Mouse (Mus musculus): Measurements from ENCODE around the gene Selp. TPM values are rescaled to one million over a fixed set of nuclear protein-coding genes. Genes with fewer than 3 reads are reported as not detected.

The Selp gene
- polyA plus RNA-seq, 1 experiment: 0.03 TPM

DNA sequence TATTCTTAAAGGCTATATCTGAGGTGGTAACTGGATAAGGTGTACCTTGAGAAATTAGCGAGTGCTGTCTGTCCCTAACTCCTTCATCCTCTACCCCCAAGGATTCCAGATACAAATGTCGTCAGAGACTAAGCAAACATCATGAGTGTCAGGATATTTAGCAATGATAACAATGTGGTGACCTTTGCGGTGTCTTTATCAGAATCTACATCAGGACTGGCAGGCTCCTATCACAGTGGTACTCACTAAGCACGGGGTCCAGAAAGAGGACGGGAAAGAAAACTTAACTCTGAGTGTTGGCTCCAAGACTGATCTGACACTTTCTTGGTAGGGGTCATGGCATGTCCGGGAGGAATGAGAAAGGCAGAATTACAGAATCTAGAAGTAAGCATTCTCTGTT lies 19.0 kb downstream of the Selp start:
- Histone ChIP-seq H3K9me3 (ENCODE audit: control insufficient read depth, low read length) (no peaks in the 10 kb centered on the region), H3K36me3 (ENCODE audit: control insufficient read depth) (no peaks in the 10 kb centered on the region), H3K4me3 (replicated peaks) (no peak overlapping the region), H3K27me3 (ENCODE audit: control insufficient read depth) (no peaks in the 10 kb centered on the region), H3K4me1 (ENCODE audit: control insufficient read depth) (no peaks in the 10 kb centered on the region)
- TF ChIP-seq GATA1 (IDR thresholded peaks at IDR 0.05; ENCODE audit: low read length) (no peak), TAL1 (IDR thresholded peaks at IDR 0.05; ENCODE audit: low read length) (no peak)

DNA sequence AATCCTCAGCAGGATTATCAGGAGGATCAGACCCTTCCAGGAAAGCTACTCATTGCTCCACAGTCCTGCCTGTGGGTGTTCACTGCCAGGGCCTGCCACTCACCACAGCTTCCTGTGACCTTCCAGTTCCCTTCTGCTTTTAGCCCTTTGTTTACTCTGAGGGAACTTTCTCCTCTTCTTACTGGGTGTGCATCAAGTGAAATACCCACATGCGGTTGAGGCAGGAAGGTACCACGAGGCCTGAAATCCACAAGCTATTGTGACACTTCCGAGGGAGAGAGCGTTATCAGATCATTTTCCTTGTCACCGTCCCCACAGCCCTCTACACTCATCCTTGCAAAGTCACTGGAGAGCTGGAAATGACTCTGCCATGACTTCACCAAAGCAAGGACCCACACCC lies 20.3 kb downstream of the Selp start:
- no peaks in the 10 kb centered on the region for H3K36me3 ChIP-seq (ENCODE audit: control insufficient read depth)
- no peaks in the 10 kb centered on the region for H3K4me1 ChIP-seq (ENCODE audit: control insufficient read depth)
- no peaks in the 10 kb centered on the region for H3K9me3 ChIP-seq (ENCODE audit: control insufficient read depth, low read length)
- TF ChIP-seq TAL1 (IDR thresholded peaks at IDR 0.05; ENCODE audit: low read length) (no peak), GATA1 (IDR thresholded peaks at IDR 0.05; ENCODE audit: low read length) (no peak)
- H3K27me3 ChIP-seq (ENCODE audit: control insufficient read depth): no peaks in the 10 kb centered on the region
- no peak overlapping the region for H3K4me3 ChIP-seq (replicated peaks)

DNA sequence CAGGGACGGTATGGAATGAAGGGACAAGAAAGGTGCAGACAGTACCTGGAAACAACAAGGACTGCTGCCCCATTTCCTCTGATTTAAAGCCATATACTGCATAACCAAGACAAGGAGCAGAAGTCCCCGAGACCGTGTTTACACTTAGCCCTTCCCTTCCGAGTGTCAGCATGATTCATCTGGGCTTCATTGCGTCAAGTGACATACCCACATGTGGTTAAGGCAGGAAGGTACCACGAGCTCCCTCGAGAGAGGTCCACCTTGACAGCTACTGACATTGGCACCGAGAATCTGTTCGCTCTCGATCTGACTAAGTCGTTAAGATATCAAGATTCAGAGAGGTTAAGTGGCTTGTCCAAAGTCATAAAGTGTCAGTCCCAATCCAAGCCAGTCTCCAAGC lies 20.9 kb downstream of the Selp start:
- Histone ChIP-seq H3K4me3 (replicated peaks) (no peak overlapping the region), H3K4me1 (ENCODE audit: control insufficient read depth) (no peaks in the 10 kb centered on the region), H3K27me3 (ENCODE audit: control insufficient read depth) (no peaks in the 10 kb centered on the region), H3K9me3 (ENCODE audit: control insufficient read depth, low read length) (no peaks in the 10 kb centered on the region), H3K36me3 (ENCODE audit: control insufficient read depth) (no peaks in the 10 kb centered on the region)
- TF ChIP-seq TAL1 (IDR thresholded peaks at IDR 0.05; ENCODE audit: low read length): no peak
- no peak for TF ChIP-seq GATA1 (IDR thresholded peaks at IDR 0.05; ENCODE audit: low read length)

DNA sequence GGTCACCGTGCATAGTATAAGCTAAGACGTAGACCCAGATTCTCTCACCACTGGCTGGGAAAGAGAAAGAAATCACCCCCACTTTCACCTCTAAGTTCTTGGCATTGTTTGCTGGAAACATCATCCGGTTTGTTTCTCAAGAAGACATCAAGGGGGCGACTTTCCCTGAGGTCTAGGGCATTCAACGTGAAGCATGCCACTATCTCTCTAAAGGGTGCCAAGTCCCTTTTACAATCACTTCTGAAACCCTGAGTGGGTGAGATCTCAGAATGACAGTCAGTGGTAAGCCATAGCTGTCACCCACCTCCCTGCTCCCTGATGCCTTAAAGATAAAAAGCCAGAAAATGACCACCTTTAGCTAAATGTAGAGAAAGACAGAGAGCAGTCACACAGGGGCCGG lies 21.6 kb downstream of the Selp start:
- TF ChIP-seq TAL1 (IDR thresholded peaks at IDR 0.05; ENCODE audit: low read length): no peak
- no peak for TF ChIP-seq GATA1 (IDR thresholded peaks at IDR 0.05; ENCODE audit: low read length)
- no peaks in the 10 kb centered on the region for H3K36me3 ChIP-seq (ENCODE audit: control insufficient read depth)
- no peaks in the 10 kb centered on the region for H3K9me3 ChIP-seq (ENCODE audit: control insufficient read depth, low read length)
- no peaks in the 10 kb centered on the region for H3K27me3 ChIP-seq (ENCODE audit: control insufficient read depth)
- H3K4me1 ChIP-seq (ENCODE audit: control insufficient read depth): no peaks in the 10 kb centered on the region
- H3K4me3 ChIP-seq (replicated peaks): no peak overlapping the region

DNA sequence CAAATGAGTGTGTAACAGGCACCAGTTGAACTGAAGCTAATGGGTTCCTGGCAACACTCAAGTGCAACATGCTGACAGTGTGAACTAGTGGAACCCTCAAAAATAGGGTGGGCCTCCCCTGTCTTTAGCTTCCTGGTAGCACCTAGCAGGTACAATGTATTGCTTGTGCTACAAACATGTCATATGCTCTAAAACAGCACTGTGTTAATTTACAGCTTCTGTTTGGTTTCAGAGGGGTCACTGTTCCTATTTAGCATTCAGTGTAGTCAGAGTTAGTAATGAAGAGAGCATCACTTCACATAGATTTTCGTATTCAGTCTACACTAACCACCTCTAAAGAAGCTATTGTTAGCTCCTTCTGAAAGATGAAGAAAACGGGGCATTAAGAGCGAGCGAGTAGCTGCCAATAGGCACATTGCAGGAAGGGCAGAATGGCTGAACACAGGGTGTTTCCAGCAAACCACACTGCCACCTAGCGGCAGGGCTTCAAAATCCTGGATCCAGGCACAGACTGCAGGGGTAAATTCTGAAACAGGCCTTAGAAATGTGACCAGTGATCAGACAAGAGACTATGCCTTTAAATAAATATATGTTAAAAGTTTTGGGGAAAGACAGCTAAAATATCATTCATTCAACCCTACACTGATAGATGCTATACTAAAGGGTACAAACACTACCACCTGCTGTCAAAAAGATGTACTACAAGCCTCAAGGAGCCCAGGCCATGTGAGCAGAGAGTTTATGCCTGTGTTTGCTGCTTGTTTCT lies 23.5 kb downstream of the Selp start:
- Histone ChIP-seq H3K4me3 (replicated peaks) (no peak overlapping the region), H3K36me3 (ENCODE audit: control insufficient read depth) (no peaks in the 10 kb centered on the region), H3K27me3 (ENCODE audit: control insufficient read depth) (no peaks in the 10 kb centered on the region), H3K4me1 (ENCODE audit: control insufficient read depth) (no peaks in the 10 kb centered on the region), H3K9me3 (ENCODE audit: control insufficient read depth, low read length) (no peaks in the 10 kb centered on the region)
- TF ChIP-seq GATA1 (IDR thresholded peaks at IDR 0.05; ENCODE audit: low read length) (no peak), TAL1 (IDR thresholded peaks at IDR 0.05; ENCODE audit: low read length) (no peak)

DNA sequence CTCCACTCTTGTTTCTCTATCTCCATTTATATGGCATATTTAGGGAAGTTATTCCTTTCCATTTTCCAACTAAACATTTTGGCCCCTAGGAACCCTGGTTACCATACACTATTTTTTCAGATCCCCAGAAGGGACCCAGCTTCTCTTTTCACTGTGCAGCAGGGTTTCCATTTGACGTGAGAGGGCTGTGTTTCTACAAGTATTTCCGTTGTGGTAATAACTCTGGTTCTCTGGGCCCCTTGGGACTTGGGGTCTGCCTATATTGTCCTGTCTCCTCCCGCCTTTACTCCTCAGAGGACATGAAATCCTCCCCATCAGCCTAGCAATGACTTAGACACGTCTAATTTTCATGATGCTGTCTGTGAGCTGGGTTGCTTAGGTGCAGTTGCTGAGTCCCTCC lies 24.4 kb downstream of the Selp start:
- Histone ChIP-seq H3K9me3 (ENCODE audit: control insufficient read depth, low read length) (no peaks in the 10 kb centered on the region), H3K27me3 (ENCODE audit: control insufficient read depth) (no peaks in the 10 kb centered on the region), H3K36me3 (ENCODE audit: control insufficient read depth) (no peaks in the 10 kb centered on the region), H3K4me3 (replicated peaks) (no peak overlapping the region), H3K4me1 (ENCODE audit: control insufficient read depth) (no peaks in the 10 kb centered on the region)
- TF ChIP-seq GATA1 (IDR thresholded peaks at IDR 0.05; ENCODE audit: low read length) (no peak), TAL1 (IDR thresholded peaks at IDR 0.05; ENCODE audit: low read length) (no peak)

DNA sequence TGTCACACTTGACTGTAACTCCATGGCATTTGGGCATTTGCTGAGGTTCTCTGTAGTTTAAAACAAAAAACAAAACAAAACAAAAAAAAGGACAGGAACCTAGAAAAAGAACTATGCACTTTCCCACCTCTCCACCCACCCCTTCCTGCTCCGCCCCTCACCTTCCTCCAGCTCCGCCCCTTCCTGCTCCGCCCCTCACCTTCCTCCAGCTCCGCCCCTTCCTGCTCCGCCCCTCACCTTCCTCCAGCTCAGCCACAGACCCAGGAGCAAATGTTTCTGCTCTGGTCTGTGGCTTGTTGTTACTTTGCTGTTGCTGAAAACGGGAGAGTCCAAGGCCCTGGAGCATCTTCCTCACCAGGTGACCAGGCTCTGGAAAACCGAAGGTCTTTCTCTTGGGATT lies 34.0 kb downstream of the Selp start:
- H3K9me3 ChIP-seq (ENCODE audit: control insufficient read depth, low read length): no peaks in the 10 kb centered on the region
- H3K4me3 ChIP-seq (replicated peaks): no peak overlapping the region
- TF ChIP-seq TAL1 (IDR thresholded peaks at IDR 0.05; ENCODE audit: low read length) (no peak), GATA1 (IDR thresholded peaks at IDR 0.05; ENCODE audit: low read length) (no peak)
- H3K27me3 ChIP-seq (ENCODE audit: control insufficient read depth): no peaks in the 10 kb centered on the region
- H3K4me1 ChIP-seq (ENCODE audit: control insufficient read depth): no peaks in the 10 kb centered on the region
- H3K36me3 ChIP-seq (ENCODE audit: control insufficient read depth): no peaks in the 10 kb centered on the region

DNA sequence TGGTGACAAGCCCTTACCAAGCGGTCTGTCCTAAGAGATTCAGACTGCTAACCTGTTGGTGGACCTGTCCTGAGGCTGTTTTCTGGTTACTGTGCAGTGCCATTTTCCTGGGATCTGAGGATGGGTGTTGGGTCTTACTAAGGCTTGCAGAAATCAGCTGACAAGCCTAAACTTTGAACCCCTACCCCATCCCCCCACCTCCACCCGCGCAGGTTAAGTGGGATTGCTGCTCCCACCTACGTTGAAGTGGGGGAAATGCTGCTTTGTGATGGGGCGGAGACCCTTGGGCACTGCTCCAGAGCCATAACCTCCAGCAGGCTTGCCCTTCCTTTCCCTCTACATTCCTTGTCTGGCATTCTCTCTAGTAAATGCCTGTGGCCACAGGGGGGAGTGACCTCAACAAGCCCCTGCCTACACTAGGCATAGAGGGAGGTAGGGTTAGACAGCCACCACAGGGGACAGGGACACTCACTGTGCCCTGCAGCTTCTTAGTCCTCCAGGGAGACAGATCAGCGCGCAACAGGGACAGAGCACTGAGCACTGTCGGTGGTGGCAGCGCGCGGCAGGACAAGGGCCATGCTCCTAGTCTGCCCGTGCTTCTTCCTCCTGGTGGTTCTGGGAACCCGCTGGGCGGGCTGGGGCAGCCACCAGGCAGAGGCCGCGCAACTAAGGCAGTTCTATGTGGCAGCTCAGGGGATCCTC lies 36.5 kb downstream of the Selp start, which contains the start of gene F5:
Gene F5 (plus strand): TSS at position 452 of the 702 bp plus-strand sequence.
- TF ChIP-seq GATA1 (IDR thresholded peaks at IDR 0.05; ENCODE audit: low read length) (no peak), TAL1 (IDR thresholded peaks at IDR 0.05; ENCODE audit: low read length) (no peak)
- no peaks in the 10 kb centered on the region for H3K9me3 ChIP-seq (ENCODE audit: control insufficient read depth, low read length)
- H3K36me3 ChIP-seq (ENCODE audit: control insufficient read depth): no peaks in the 10 kb centered on the region
- H3K27me3 ChIP-seq (ENCODE audit: control insufficient read depth): no peaks in the 10 kb centered on the region
- H3K4me1 ChIP-seq (ENCODE audit: control insufficient read depth): no peaks in the 10 kb centered on the region
- peak within 1 kb of the TSS; percentile 31 for H3K4me3 ChIP-seq (replicated peaks)

DNA sequence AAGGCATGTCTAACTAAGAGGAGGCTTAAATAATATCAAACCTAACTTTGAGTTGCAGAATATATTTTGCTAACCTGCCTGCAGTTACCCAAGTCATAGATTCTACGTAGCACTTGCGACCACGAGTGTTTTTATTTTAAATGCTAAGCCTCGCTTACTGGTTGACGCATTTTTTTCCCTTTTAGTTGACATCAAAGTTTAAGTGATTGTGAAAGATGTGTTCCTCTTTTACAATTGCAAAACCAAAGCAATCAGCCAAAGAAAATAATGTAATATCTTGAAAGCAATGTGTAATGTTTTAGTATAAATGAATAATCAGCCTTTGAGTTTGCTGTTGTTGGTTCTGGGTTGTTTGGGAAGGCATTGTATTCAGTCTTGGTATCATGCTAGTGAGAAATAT lies 37.8 kb downstream of the Selp start:
- Histone ChIP-seq H3K4me1 (ENCODE audit: control insufficient read depth) (no peaks in the 10 kb centered on the region), H3K36me3 (ENCODE audit: control insufficient read depth) (no peaks in the 10 kb centered on the region), H3K27me3 (ENCODE audit: control insufficient read depth) (no peaks in the 10 kb centered on the region), H3K4me3 (replicated peaks) (no peak overlapping the region), H3K9me3 (ENCODE audit: control insufficient read depth, low read length) (no peaks in the 10 kb centered on the region)
- TF ChIP-seq TAL1 (IDR thresholded peaks at IDR 0.05; ENCODE audit: low read length) (no peak), GATA1 (IDR thresholded peaks at IDR 0.05; ENCODE audit: low read length) (no peak)
